Mouse (Mus musculus): ENCODE measurements around the gene Clcn2.

DNA sequence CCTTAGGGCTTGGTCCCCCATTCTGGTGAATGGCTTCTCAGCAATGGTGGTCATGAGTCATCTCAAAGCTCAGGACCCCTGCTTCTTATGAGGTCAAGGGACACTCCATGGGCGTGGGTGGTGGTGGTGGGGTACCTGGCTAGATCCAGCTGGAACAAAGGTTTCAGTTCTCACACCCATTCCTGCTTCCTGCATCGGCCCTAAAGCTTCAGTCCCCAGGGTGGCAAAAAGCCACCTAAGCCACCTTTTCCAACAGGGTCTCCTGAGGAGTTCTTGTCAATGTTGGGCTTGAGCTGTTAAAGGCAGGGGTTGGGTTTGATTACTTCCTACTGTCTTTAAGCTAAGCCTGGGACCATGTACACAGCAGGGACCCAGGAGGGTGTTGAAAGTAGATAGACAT lies 2.4 kb downstream of the Clcn2 start:
- TF ChIP-seq CTCF (IDR thresholded peaks at IDR 0.05; ENCODE audit: low read depth) (no peak), EP300 (IDR thresholded peaks at IDR 0.05; ENCODE audit: low read depth) (no peak)
